Mouse (Mus musculus) hematopoietic stem cell, adult 5-6 weeks (primary cell): Measurements from ENCODE around the gene Pias4. TPM values are rescaled to one million over a fixed set of nuclear protein-coding genes. Genes with fewer than 3 reads are reported as not detected.
A peak's percentile ranks its signal among the peaks of the same experiment; 100 is the strongest.
"Not testable (repeated sequence)": the region's sequence is repeated elsewhere in the genome, so short reads cannot be mapped to it uniquely, and the experiment has no call there.

Experiments
- ATAC-seq, 2 experiments: fragments of 125-278 bp in 1 of 2; replicated peaks in 1 of 2; 2 replicates each; pipeline ENCODE4 v1.8.0; 2016 to 2017; ENCODE audit warnings: inconsistent platforms in 2 of 2, mild to moderate bottlenecking in 2 of 2, moderate number of reproducible peaks in 2 of 2, low read depth in 1 of 2, moderate TSS enrichment in 1 of 2; ENCODE audit not compliant: low FRiP score in 2 of 2, poor library complexity in 2 of 2, severe bottlenecking in 2 of 2, insufficient read depth in 1 of 2, low TSS enrichment in 1 of 2
- total RNA-seq: library from RNA; stranded (forward); fragments of 172-1452, 232-1000 nt; gene quantifications from 2 replicates; pipeline ENCODE4 v1.2.3, GENCODE M21; 2017

The Pias4 gene
- total RNA-seq, 1 experiment from 2014 or later = 8.7 TPM

GRCm38 (mm10) chr10:81192968-81193501 is 25.3 kb upstream of the Pias4 start:
- ATAC-seq = no peak

- peak; percentile 26 to 32; a peak in 2 of 4 replicates for ATAC-seq
Observed at GRCm38 (mm10) chr10:81192270-81192967, 24.7 kb upstream of the Pias4 start.

- ATAC-seq = peak; percentile 39 to 48; a peak in 2 of 4 replicates
Observed at GRCm38 (mm10) chr10:81191342-81191982, 23.7 kb upstream of the Pias4 start.

- no peak; a peak in 1 of 4 replicates for ATAC-seq
Observed at GRCm38 (mm10) chr10:81190912-81191321, 23.2 kb upstream of the Pias4 start.

- no peak for ATAC-seq
Observed at GRCm38 (mm10) chr10:81190236-81190911, 22.7 kb upstream of the Pias4 start.

GRCm38 (mm10) chr10:81189821-81190220 is 22.1 kb upstream of the Pias4 start:
- no peak for ATAC-seq

- no peak for ATAC-seq
Observed at GRCm38 (mm10) chr10:81187161-81187560, 19.4 kb upstream of the Pias4 start.

- no peak for ATAC-seq
Observed at GRCm38 (mm10) chr10:81184765-81185164, 17.0 kb upstream of the Pias4 start.

- ATAC-seq = no peak
Observed at GRCm38 (mm10) chr10:81183805-81184204, 16.1 kb upstream of the Pias4 start, which contains the start of gene 4930442H23Rik. TSS of gene 4930442H23Rik (minus strand) at chr10:81183849.

- peak; percentile 87 to 91 for ATAC-seq
Observed at GRCm38 (mm10) chr10:81182336-81183333, 14.9 kb upstream of the Pias4 start, which contains the start of gene Dapk3. TSS of gene Dapk3 (plus strand) at chr10:81183005.

- not testable (repeated sequence) for ATAC-seq
Observed at GRCm38 (mm10) chr10:81181860-81182259, 14.1 kb upstream of the Pias4 start.

- ATAC-seq = no peak
Observed at GRCm38 (mm10) chr10:81180946-81181345, 13.2 kb upstream of the Pias4 start.

- ATAC-seq = no peak
Observed at GRCm38 (mm10) chr10:81179451-81180342, 12.0 kb upstream of the Pias4 start.

- no peak for ATAC-seq
Observed at GRCm38 (mm10) chr10:81178927-81179326, 11.2 kb upstream of the Pias4 start.

GRCm38 (mm10) chr10:81177958-81178712 is 10.4 kb upstream of the Pias4 start:
- no peak for ATAC-seq
